12 mouse cellular contexts compared by ENCODE assay signal in genomic region chr1:64019127-64019635, GRCm38 (mm10).
DNase-seq lines count a peak whose midpoint lies in the region; ATAC-seq and TF ChIP-seq lines count a peak whose summit lies in the region.
"Had no signal": no experiment of that assay in that cellular context is flagged by ENCODE, and none has a peak within 500 bp of the region (broad histone marks: within the 10 kb centered on the region; RNA-seq: fewer than 3 reads in every experiment).

No protein-coding gene starts in this region.

- DNase-seq in kidney, adult 2 months = peak; percentile 51
- DNase-seq in kidney, postnatal 25 days = no peak
- no peak for DNase-seq in neural tube, embryonic 10.5 days (ENCODE audit: extremely low spot score, low spot score)
- no peak for DNase-seq in stomach, postnatal 0 days (ENCODE audit: low spot score)
- DNase-seq in testis, postnatal 10 days (ENCODE audit: low spot score) = no peak
- DNase-seq: gastrocnemius, postnatal 10 days; retina, postnatal 1 day had no signal

- no peak for TF ChIP-seq POLR2A in kidney, adult 2 months (IDR thresholded peaks at IDR 0.05; ENCODE audit: low read depth, low read length)

- no peak for TF ChIP-seq EP300 in stomach, postnatal 0 days (optimal IDR thresholded peaks at IDR 0.05)

- no peaks in the 10 kb centered on the region for H3K27me3 ChIP-seq in kidney, adult 2 months (replicated peaks; ENCODE audit: control insufficient read depth, insufficient read depth, low read length)
- H3K27me3 ChIP-seq in neural tube, embryonic 13.5 days = no peaks in the 10 kb centered on the region
- H3K27me3 ChIP-seq in limb, embryonic 13.5 days = no peaks in the 10 kb centered on the region
- H3K27me3 ChIP-seq in stomach, postnatal 0 days (ENCODE audit: control insufficient read depth, insufficient read depth, low read length) = no peaks in the 10 kb centered on the region
- H3K27me3 ChIP-seq: embryonic facial prominence, embryonic 12.5 days had no signal

- H3K4me2 ChIP-seq in neural tube, embryonic 13.5 days = 0 out of 2 replicates have a peak overlapping the region, but pooled peaks have one; percentile 1
- H3K4me2 ChIP-seq in limb, embryonic 13.5 days (replicated peaks) = peak overlapping the region; percentile 38
- H3K4me2 ChIP-seq in stomach, postnatal 0 days (replicated peaks; ENCODE audit: low read depth) = peak overlapping the region; percentile 17; the same call in 1 of the 2 replicates
- H3K4me2 ChIP-seq: embryonic facial prominence, embryonic 12.5 days had no signal

- H3K4me3 ChIP-seq in kidney, adult 2 months (ENCODE audit: insufficient read depth, low read depth, low read length) = no peak overlapping the region
- H3K4me3 ChIP-seq in neural tube, embryonic 13.5 days = no peak overlapping the region
- no peak overlapping the region for H3K4me3 ChIP-seq in limb, embryonic 13.5 days
- no peak overlapping the region for H3K4me3 ChIP-seq in stomach, postnatal 0 days (ENCODE audit: low read depth, low read length)
- H3K4me3 ChIP-seq: embryonic facial prominence, embryonic 12.5 days had no signal

- no peak for ATAC-seq in neural tube, embryonic 13.5 days (ENCODE audit: low read depth)
- peak; percentile 54; the same call in 1 of the 2 replicates for ATAC-seq in limb, embryonic 13.5 days (ENCODE audit: low FRiP score, low read depth)
- ATAC-seq in stomach, postnatal 0 days (ENCODE audit: low FRiP score, low TSS enrichment) = no peak
- no peak for ATAC-seq in activated CD4-positive, CD25-positive, alpha-beta regulatory T cell, adult 4 months

- 0 out of 2 replicates have a peak, but pooled peaks cover 8% of the 10 kb centered on the region for H3K4me1 ChIP-seq in kidney, adult 2 months (ENCODE audit: control insufficient read depth, insufficient read depth, low read length)
- H3K4me1 ChIP-seq in neural tube, embryonic 13.5 days (replicated peaks) = peaks cover 29% of the 10 kb centered on the region
- H3K4me1 ChIP-seq in limb, embryonic 13.5 days = peaks cover 45% of the 10 kb centered on the region
- no peaks in the 10 kb centered on the region; the same call in 1 of the 2 replicates for H3K4me1 ChIP-seq in stomach, postnatal 0 days (replicated peaks; ENCODE audit: control insufficient read depth, insufficient read depth)

- WGBS in kidney, adult 2 months = 59% methylated on average over 6 of the region's 6 CpGs
- WGBS in neural tube, embryonic 13.5 days = 75% methylated on average over 6 of the region's 6 CpGs
- WGBS in limb, embryonic 13.5 days = 37% methylated on average over 6 of the region's 6 CpGs
- WGBS in stomach, postnatal 0 days = 48% methylated on average over 6 of the region's 6 CpGs

- H3K9ac ChIP-seq in neural tube, embryonic 13.5 days = no peak overlapping the region
- H3K9ac ChIP-seq in limb, embryonic 13.5 days = no peak overlapping the region
- H3K9ac ChIP-seq in stomach, postnatal 0 days (ENCODE audit: low read length) = no peak overlapping the region
- H3K9ac ChIP-seq: embryonic facial prominence, embryonic 12.5 days; liver, embryonic 14.5 days had no signal

- H3K9me3 ChIP-seq in neural tube, embryonic 13.5 days = no peaks in the 10 kb centered on the region
- no peaks in the 10 kb centered on the region for H3K9me3 ChIP-seq in limb, embryonic 13.5 days
- no peaks in the 10 kb centered on the region for H3K9me3 ChIP-seq in stomach, postnatal 0 days (ENCODE audit: control insufficient read depth, low read length)
- H3K9me3 ChIP-seq: embryonic facial prominence, embryonic 12.5 days had no signal

- H3K27ac ChIP-seq in kidney, adult 2 months (ENCODE audit: insufficient read depth, low read depth, low read length) = peak overlapping the region; percentile 93
- H3K27ac ChIP-seq in neural tube, embryonic 13.5 days (replicated peaks) = no peak overlapping the region
- peak overlapping the region; percentile 2; the same call in 1 of the 2 replicates for H3K27ac ChIP-seq in limb, embryonic 13.5 days
- no peak overlapping the region for H3K27ac ChIP-seq in stomach, postnatal 0 days (replicated peaks)
- H3K27ac ChIP-seq: embryonic facial prominence, embryonic 12.5 days; liver, embryonic 14.5 days had no signal

- no peaks in the 10 kb centered on the region for H3K36me3 ChIP-seq in kidney, adult 2 months (ENCODE audit: control insufficient read depth, insufficient read depth, low read length)
- no peaks in the 10 kb centered on the region for H3K36me3 ChIP-seq in neural tube, embryonic 13.5 days
- no peaks in the 10 kb centered on the region for H3K36me3 ChIP-seq in limb, embryonic 13.5 days
- no peaks in the 10 kb centered on the region for H3K36me3 ChIP-seq in stomach, postnatal 0 days (ENCODE audit: control insufficient read depth, insufficient read depth, low read length)
- H3K36me3 ChIP-seq: embryonic facial prominence, embryonic 12.5 days had no signal

- no peak for TF ChIP-seq CTCF in kidney, adult 2 months (conservative IDR thresholded peaks at IDR 0.05; ENCODE audit: insufficient read depth, insufficient read length, low read depth, low read length)
- TF ChIP-seq CTCF in stomach, postnatal 0 days (IDR thresholded peaks at IDR 0.05; ENCODE audit: low read depth) = no peak

Comparison
In these comparisons a context has a peak if more than half of its experiments do, and no peak if none do; other contexts are left out.
1. H3K27ac ChIP-seq: peak in kidney, adult 2 months (single experiment) and limb, embryonic 13.5 days (single experiment); none in neural tube, embryonic 13.5 days (single experiment) and stomach, postnatal 0 days (single experiment).
2. Peak in every context shown above with its lines, with median percentiles within 50 percentile points of each other: H3K4me2 ChIP-seq.